Mouse (Mus musculus): Measurements from ENCODE around the gene Ppp5c. TPM values are rescaled to one million over a fixed set of nuclear protein-coding genes. Genes with fewer than 3 reads are reported as not detected.

The Ppp5c gene
- polyA plus RNA-seq, 1 experiment from 2014 or later: 149 TPM

- Histone ChIP-seq H3K27ac (no peak overlapping the region), H3K4me3 (no peak overlapping the region), H3K27me3 (ENCODE audit: low read depth, poor library complexity, severe bottlenecking) (no peaks in the 10 kb centered on the region), H3K36me3 (peaks cover 84% of the 10 kb centered on the region), H3K4me1 (peaks cover 29% of the 10 kb centered on the region), H3K9me3 (replicated peaks) (no peaks in the 10 kb centered on the region)
- peak; percentile 94 for DNase-seq (ENCODE audit: low spot score)
- 22% methylated on average over 4 of the region's 4 CpGs for WGBS
Measured at GRCm38 (mm10) chr7:16999650-17000049, 28.1 kb downstream of the Ppp5c start.

- Histone ChIP-seq H3K9me3 (replicated peaks) (no peaks in the 10 kb centered on the region), H3K4me3 (no peak overlapping the region), H3K27ac (no peak overlapping the region), H3K36me3 (peaks cover 79% of the 10 kb centered on the region), H3K4me1 (peaks cover 31% of the 10 kb centered on the region), H3K27me3 (ENCODE audit: low read depth, poor library complexity, severe bottlenecking) (no peaks in the 10 kb centered on the region)
- 76% methylated on average over 4 of the region's 4 CpGs for WGBS
- DNase-seq (ENCODE audit: low spot score): no peak
Measured at GRCm38 (mm10) chr7:16999233-16999632, 28.5 kb downstream of the Ppp5c start.

DNA sequence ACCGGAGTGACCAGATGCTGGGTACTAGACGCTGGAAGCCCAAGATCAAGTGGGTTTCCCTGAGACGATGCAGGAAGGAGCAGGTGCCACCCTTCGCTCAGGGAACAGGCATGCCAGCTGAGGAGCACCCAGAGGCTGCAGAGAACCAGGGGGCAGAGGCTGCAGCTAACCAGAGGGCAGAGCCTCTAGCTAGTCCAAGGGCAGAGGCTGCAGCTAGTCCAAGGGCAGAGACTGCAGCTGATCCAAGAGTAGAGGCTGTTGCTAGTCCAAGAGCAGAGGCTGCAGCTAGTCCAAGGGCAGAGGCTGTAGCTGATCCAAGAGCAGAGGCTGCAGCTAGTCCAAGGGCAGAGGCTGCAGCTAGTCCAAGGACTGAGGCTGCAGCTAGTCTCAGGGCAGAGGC lies 32.4 kb downstream of the Ppp5c start:
- Histone ChIP-seq H3K4me1 (peaks cover 56% of the 10 kb centered on the region), H3K4me3 (peak overlapping the region; percentile 68), H3K27ac (peak overlapping the region; percentile 91; the same call in 1 of the 2 replicates), H3K36me3 (peaks cover 56% of the 10 kb centered on the region), H3K27me3 (ENCODE audit: low read depth, poor library complexity, severe bottlenecking) (no peaks in the 10 kb centered on the region), H3K9me3 (replicated peaks) (no peaks in the 10 kb centered on the region)
- no peak for DNase-seq (ENCODE audit: low spot score)
- 91% methylated on average over 4 of the region's 4 CpGs for WGBS

- 5% methylated on average over 20 of the region's 20 CpGs for WGBS
- Histone ChIP-seq H3K27ac (peak overlapping the region; percentile 91), H3K9me3 (replicated peaks) (no peaks in the 10 kb centered on the region), H3K27me3 (ENCODE audit: low read depth, poor library complexity, severe bottlenecking) (no peaks in the 10 kb centered on the region), H3K36me3 (peaks cover 46% of the 10 kb centered on the region), H3K4me1 (peaks cover 61% of the 10 kb centered on the region), H3K4me3 (peak overlapping the region; percentile 68)
- DNase-seq (ENCODE audit: low spot score): no peak
Measured at GRCm38 (mm10) chr7:16994400-16994799, 33.3 kb downstream of the Ppp5c start.

DNA sequence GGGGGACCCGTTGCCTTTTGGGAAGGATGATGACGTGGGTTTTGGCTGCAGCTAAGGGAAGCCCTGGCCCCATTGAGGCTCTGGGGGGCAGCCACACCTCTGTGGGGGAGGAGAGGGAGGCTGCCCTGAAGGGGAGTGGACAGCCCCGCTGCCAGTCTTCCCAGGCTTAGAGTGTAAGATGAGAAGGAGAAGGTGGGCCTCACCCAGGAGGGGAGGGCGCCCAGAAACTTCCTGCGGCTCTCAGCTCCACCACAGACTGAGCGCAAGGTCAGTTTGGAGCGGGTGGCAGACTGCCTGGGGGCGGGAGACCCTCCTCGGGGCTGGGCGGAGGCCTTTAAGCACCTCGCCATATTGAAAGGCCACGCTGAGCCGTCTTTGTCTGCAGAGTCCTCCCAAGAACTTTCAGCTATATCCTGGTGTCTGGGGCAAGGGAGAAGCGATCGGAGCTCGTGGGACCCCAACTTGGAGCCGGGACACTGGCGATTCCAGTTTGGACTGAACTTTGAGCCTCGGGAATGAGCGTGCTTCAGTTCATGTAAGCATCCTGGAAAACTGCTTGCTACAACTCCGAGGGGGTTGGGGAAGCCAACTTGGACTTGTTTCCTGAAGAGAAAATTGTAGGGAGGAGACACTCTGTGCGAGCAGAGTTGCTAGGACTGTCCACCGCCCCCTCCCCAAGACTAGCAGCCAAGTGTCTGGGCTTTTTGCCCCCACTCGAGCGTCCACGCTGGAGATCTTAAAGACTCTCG lies 33.9 kb downstream of the Ppp5c start:
- WGBS: under 1% methylated on average over 27 of the region's 27 CpGs
- no peaks in the 10 kb centered on the region for H3K27me3 ChIP-seq (ENCODE audit: low read depth, poor library complexity, severe bottlenecking)
- peak; percentile 88 for DNase-seq (ENCODE audit: low spot score)
- peaks cover 61% of the 10 kb centered on the region for H3K4me1 ChIP-seq
- H3K27ac ChIP-seq: peak overlapping the region; percentile 91
- H3K4me3 ChIP-seq: peak overlapping the region; percentile 68
- H3K36me3 ChIP-seq: peaks cover 40% of the 10 kb centered on the region
- H3K9me3 ChIP-seq (replicated peaks): no peaks in the 10 kb centered on the region

DNA sequence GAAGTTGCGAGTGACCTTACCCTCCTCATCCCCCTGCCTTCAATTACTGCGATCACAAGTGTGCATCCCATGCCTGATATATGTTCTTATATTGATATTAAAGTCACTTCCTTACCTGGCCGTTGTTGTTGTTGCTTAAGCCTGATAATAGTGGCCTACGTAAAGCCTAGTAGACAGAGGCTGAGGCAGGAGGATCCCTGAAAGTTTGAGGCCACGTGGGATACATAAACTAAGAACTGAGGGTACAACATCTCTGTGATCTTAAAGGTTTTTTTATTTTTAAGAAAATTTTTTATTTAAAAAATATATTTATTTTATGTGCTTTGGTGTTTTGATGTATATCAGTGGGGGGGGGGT lies 35.3 kb downstream of the Ppp5c start, which contains the start of gene Ccdc8:
Gene Ccdc8, plus strand, starts transcription at position 258 of the 357 bp plus-strand sequence.
- Histone ChIP-seq H3K4me1 (peaks cover 67% of the 10 kb centered on the region), H3K9me3 (replicated peaks) (no peaks in the 10 kb centered on the region), H3K27ac (peak within 1 kb of the TSS; percentile 91), H3K27me3 (ENCODE audit: low read depth, poor library complexity, severe bottlenecking) (no peaks in the 10 kb centered on the region), H3K36me3 (peaks cover 26% of the 10 kb centered on the region), H3K4me3 (peak within 1 kb of the TSS; percentile 68)
- no peak for DNase-seq (ENCODE audit: low spot score)
- WGBS: 95% methylated on average over 5 of the region's 5 CpGs

GRCm38 (mm10) chr7:16991681-16992450 lies 35.9 kb downstream of the Ppp5c start:
- Histone ChIP-seq H3K4me3 (peak overlapping the region; percentile 18), H3K4me1 (peaks cover 68% of the 10 kb centered on the region), H3K9me3 (replicated peaks) (no peaks in the 10 kb centered on the region), H3K27me3 (ENCODE audit: low read depth, poor library complexity, severe bottlenecking) (no peaks in the 10 kb centered on the region), H3K27ac (peak overlapping the region; percentile 87), H3K36me3 (peaks cover 21% of the 10 kb centered on the region)
- WGBS: 61% methylated on average over 18 of the region's 18 CpGs
- peak; percentile 80 for DNase-seq (ENCODE audit: low spot score)

DNA sequence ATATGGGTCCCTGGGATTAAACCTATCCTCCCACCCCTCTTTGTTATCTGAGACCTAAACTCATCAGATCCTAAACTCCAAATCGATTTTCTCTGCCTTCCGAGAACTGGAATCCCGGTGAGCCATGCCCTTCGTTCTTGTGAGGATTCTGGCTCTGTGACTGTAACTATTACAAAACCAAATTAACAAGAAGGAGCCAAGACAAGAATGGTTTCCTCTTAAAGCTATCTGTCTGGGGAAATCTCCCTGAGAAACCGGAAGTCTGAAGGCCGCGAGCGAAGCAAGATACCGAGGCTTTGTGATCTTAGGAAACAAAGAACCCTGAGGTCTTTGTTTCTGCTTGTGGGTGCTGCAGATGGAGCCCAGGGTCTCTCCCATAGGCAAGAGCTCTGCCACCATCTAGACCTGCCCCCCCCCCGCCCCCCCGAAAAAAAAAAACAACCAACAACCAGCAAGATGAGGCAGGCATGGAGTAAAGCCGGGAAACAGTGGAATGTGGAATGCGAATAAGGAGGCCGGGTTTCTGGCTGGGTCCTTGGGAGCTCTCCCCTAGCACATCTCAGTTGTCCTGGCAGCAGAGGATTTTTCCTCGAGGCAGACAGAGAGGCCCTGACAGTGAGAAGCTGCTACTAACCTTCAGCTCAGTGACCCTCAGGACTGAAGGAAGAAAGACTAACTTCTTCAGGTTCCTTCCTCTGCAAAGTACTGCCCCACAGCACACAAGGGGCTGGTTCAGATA lies 37.5 kb downstream of the Ppp5c start:
- H3K4me3 ChIP-seq: no peak overlapping the region
- H3K27ac ChIP-seq: peak overlapping the region; percentile 71; the same call in 1 of the 2 replicates
- no peak for DNase-seq (ENCODE audit: low spot score)
- H3K9me3 ChIP-seq (replicated peaks): no peaks in the 10 kb centered on the region
- H3K4me1 ChIP-seq: peaks cover 53% of the 10 kb centered on the region
- WGBS: 55% methylated on average over 15 of the region's 15 CpGs
- peaks cover 8% of the 10 kb centered on the region for H3K36me3 ChIP-seq
- H3K27me3 ChIP-seq (ENCODE audit: low read depth, poor library complexity, severe bottlenecking): no peaks in the 10 kb centered on the region

DNA sequence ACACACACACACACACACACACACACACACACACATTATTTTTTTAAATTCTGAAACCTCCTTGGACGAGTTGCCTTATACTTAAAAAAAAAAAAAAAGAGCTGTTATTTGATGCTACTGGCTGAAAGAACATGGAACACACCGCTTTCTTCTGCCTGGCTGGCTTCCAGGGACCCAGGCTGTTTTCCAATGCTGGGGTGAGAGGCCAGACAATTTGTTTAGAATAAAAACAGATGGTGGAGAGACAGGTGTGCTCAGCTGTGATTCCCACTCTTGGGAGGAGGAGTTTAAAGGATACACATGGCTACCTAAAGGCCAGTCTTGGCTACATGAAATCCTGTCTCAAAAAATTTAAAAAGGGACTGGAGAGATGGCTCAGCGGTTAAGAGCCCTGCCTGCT lies 39.3 kb downstream of the Ppp5c start:
- no peaks in the 10 kb centered on the region for H3K27me3 ChIP-seq (ENCODE audit: low read depth, poor library complexity, severe bottlenecking)
- H3K4me1 ChIP-seq: peaks cover 51% of the 10 kb centered on the region
- DNase-seq (ENCODE audit: low spot score): no peak
- 0 out of 2 replicates have a peak, but pooled peaks cover 5% of the 10 kb centered on the region for H3K36me3 ChIP-seq
- no peak overlapping the region for H3K27ac ChIP-seq
- H3K9me3 ChIP-seq (replicated peaks): no peaks in the 10 kb centered on the region
- H3K4me3 ChIP-seq: no peak overlapping the region
- 66% methylated on average over 3 of the region's 3 CpGs for WGBS

- H3K9me3 ChIP-seq (replicated peaks): no peaks in the 10 kb centered on the region
- H3K4me3 ChIP-seq: no peak overlapping the region
- H3K4me1 ChIP-seq: peaks cover 55% of the 10 kb centered on the region
- 73% methylated on average over 7 of the region's 7 CpGs for WGBS
- H3K36me3 ChIP-seq: 0 out of 2 replicates have a peak, but pooled peaks cover 5% of the 10 kb centered on the region
- H3K27me3 ChIP-seq (ENCODE audit: low read depth, poor library complexity, severe bottlenecking): no peaks in the 10 kb centered on the region
- 0 out of 2 replicates have a peak overlapping the region, but pooled peaks have one; percentile 31 for H3K27ac ChIP-seq
- no peak for DNase-seq (ENCODE audit: low spot score)
Measured at GRCm38 (mm10) chr7:16987541-16988149, 40.1 kb downstream of the Ppp5c start.

- peak; percentile 94 for DNase-seq (ENCODE audit: low spot score)
- 21% methylated on average over 26 of the region's 26 CpGs for WGBS
- Histone ChIP-seq H3K4me3 (peak within 1 kb of the TSS; percentile 48), H3K27me3 (ENCODE audit: low read depth, poor library complexity, severe bottlenecking) (no peaks in the 10 kb centered on the region), H3K9me3 (replicated peaks) (no peaks in the 10 kb centered on the region), H3K4me1 (peaks cover 53% of the 10 kb centered on the region), H3K27ac (peak within 1 kb of the TSS; percentile 83), H3K36me3 (0 out of 2 replicates have a peak, but pooled peaks cover 5% of the 10 kb centered on the region)
Measured at GRCm38 (mm10) chr7:16982859-16983568, 44.7 kb downstream of the Ppp5c start, which contains the start of gene Gm42372. Gene Gm42372 (plus strand): TSS chr7:16983086.

DNA sequence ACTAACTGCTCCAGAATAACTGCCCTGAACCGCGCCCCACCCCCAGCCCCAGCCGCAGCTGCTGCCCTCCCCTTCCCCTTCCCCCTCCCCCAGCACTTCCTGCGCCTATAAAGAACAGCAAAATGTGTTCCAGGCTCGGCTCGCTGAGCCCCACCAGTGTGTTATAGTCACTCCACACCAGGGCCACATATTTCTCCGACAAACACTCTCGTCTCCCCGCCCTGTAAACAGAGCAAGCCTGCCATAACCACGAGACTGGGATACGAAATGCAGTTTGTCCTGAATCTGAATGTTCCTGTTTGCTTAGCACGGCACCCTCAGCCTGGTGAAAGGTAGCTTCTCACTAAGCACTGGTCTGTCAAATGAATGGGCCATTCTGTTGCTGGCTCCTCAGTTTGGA lies 47.4 kb downstream of the Ppp5c start:
- H3K9me3 ChIP-seq (replicated peaks): no peaks in the 10 kb centered on the region
- WGBS: 4% methylated on average over 12 of the region's 12 CpGs
- DNase-seq (ENCODE audit: low spot score): peak; percentile 84
- 0 out of 2 replicates have a peak, but pooled peaks cover 3% of the 10 kb centered on the region for H3K36me3 ChIP-seq
- peak overlapping the region; percentile 42 for H3K4me3 ChIP-seq
- H3K4me1 ChIP-seq: peaks cover 44% of the 10 kb centered on the region
- H3K27me3 ChIP-seq (ENCODE audit: low read depth, poor library complexity, severe bottlenecking): no peaks in the 10 kb centered on the region
- H3K27ac ChIP-seq: peak overlapping the region; percentile 91

All from limb, embryonic 10.5 days (tissue).